Comparison of ENCODE assay signal across 9 mouse cellular contexts in the genomic region with DNA sequence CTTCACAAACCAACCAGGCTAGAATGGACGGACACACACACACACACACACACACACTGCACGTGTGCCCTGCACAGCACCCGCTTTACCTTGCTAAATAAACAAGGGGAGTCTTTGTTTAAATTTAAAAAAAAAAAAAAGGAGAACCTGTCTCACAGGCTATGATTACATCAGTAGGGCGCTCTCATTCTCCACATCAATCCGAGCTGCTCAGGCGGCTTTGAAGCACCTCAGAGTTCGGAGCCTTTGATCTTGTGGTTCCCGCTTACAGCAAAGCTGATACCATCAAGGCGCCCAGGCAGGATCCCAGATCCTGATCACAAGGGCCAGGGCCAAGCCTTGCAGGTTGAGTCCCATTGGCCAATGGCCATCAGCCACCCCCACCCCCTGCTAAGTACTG. TPM values are rescaled to one million over a fixed set of nuclear protein-coding genes. Genes with fewer than 3 reads are reported as not detected.
DNase-seq lines count a peak whose midpoint lies in the region; ATAC-seq and TF ChIP-seq lines count a peak whose summit lies in the region.
"Had no signal": no experiment of that assay in that cellular context is flagged by ENCODE, and none has a peak within 500 bp of the region (broad histone marks: within the 10 kb centered on the region; RNA-seq: fewer than 3 reads in every experiment).

No protein-coding gene starts in this region.

- H3K4me2 ChIP-seq in midbrain, postnatal 0 days (ENCODE audit: low read depth, low read length, poor library complexity, severe bottlenecking): no peak overlapping the region

- intact Hi-C loops in gastrocnemius, postnatal 14 days (cut with DNase I; ENCODE audit: low total_unique reads): no loop called here
- intact Hi-C loops in gastrocnemius, postnatal 36 days (cut with DNase I): no loop called here

- peak; percentile 16 for DNase-seq in ovary, adult 18-20 months (ENCODE audit: low spot score)
- no peak for DNase-seq in ovary, postnatal 14 days (ENCODE audit: low spot score)
- DNase-seq in embryo, embryonic 10.5 days (ENCODE audit: low spot score): peak; percentile 58
- DNase-seq in kidney, postnatal 14 days: peak; percentile 36
- no peak for DNase-seq in midbrain, postnatal 0 days (ENCODE audit: low spot score)
- no peak for DNase-seq in gastrocnemius, postnatal 14 days
- no peak for DNase-seq in gastrocnemius, postnatal 36 days
- no peak for DNase-seq in Muller cell, postnatal 12 days (ENCODE audit: inconsistent ontology term)

- 24% methylated on average over 9 of the region's 9 CpGs for WGBS in midbrain, postnatal 0 days

- no peaks in the 10 kb centered on the region for H3K27me3 ChIP-seq in midbrain, postnatal 0 days (ENCODE audit: insufficient read depth, low read length)
- H3K27me3 ChIP-seq: megakaryocyte, embryonic 14.5 days had no signal

- no peak overlapping the region for H3K9ac ChIP-seq in midbrain, postnatal 0 days (replicated peaks; ENCODE audit: low read length, poor library complexity, severe bottlenecking)

- H3K36me3 ChIP-seq in midbrain, postnatal 0 days (ENCODE audit: insufficient read depth, low read length): no peaks in the 10 kb centered on the region

- no peaks in the 10 kb centered on the region for H3K9me3 ChIP-seq in midbrain, postnatal 0 days (ENCODE audit: low read length)

- ATAC-seq in midbrain, postnatal 0 days (ENCODE audit: low FRiP score): peak; percentile 63

- H3K27ac ChIP-seq in midbrain, postnatal 0 days (ENCODE audit: low read depth, low read length): no peak overlapping the region

- H3K4me3 ChIP-seq in midbrain, postnatal 0 days (ENCODE audit: low read depth, low read length): no peak overlapping the region
- H3K4me3 ChIP-seq: megakaryocyte, embryonic 14.5 days had no signal

- H3K4me1 ChIP-seq in midbrain, postnatal 0 days (ENCODE audit: insufficient read depth, low read length): peaks cover 18% of the 10 kb centered on the region

- TF ChIP-seq CTCF in midbrain, postnatal 0 days (IDR thresholded peaks at IDR 0.05): no peak

RNA-seq across cellular contexts. Expression of a gene that starts 33.1 kb away (rescaled TPM):
- 11.0 and 12.5 TPM in 2 replicates for total RNA-seq in midbrain, postnatal 0 days (2014; rRNA removed)
- polyA plus RNA-seq in midbrain, postnatal 0 days (2015; fragmentation: Nextera tagmentation; extraction: Ambion mirVana): 6.9 and 7.8 TPM in 2 replicates
- total RNA-seq in gastrocnemius, postnatal 14 days (2021): 1 to 10 TPM; 6.5 to 9.3 TPM
- 1 to 10 TPM; 4.3 to 6.9 TPM for total RNA-seq in gastrocnemius, postnatal 36 days (2021)

Comparison
In these comparisons a context has a peak if more than half of its experiments do, and no peak if none do; other contexts are left out.
1. DNase-seq: peak in ovary, adult 18-20 months (single experiment), embryo, embryonic 10.5 days (single experiment) and kidney, postnatal 14 days (single experiment); none in ovary, postnatal 14 days (single experiment), midbrain, postnatal 0 days (single experiment), gastrocnemius, postnatal 14 days (single experiment), gastrocnemius, postnatal 36 days (0 of 2) and Muller cell, postnatal 12 days (single experiment).